Mouse (Mus musculus) kidney, adult 8-10 months (tissue): Measurements from ENCODE around the gene Cadps.
A peak's percentile ranks its signal among the peaks of the same experiment; 100 is the strongest.

Experiments used
- DNase-seq, 2 experiments: peaks; one replicate each; pipeline ENCODE4 v3.0.0; 2022

Gene Cadps

GRCm38 (mm10) chr14:12722452-12723194 lies 100.3 kb downstream of the Cadps start:
- DNase-seq, result no peak

GRCm38 (mm10) chr14:12718766-12719165 lies 104.1 kb downstream of the Cadps start:
- DNase-seq, result no peak

GRCm38 (mm10) chr14:12715906-12716659 lies 106.8 kb downstream of the Cadps start:
- DNase-seq, result no peak

- no peak for DNase-seq
Measured at GRCm38 (mm10) chr14:12707395-12707794, 115.5 kb downstream of the Cadps start.

- DNase-seq, result no peak
Measured at GRCm38 (mm10) chr14:12704461-12704860, 118.4 kb downstream of the Cadps start.

- DNase-seq, result no peak
Measured at GRCm38 (mm10) chr14:12690201-12690600, 132.7 kb downstream of the Cadps start.

- no peak for DNase-seq
Measured at GRCm38 (mm10) chr14:12685015-12685414, 137.9 kb downstream of the Cadps start.

GRCm38 (mm10) chr14:12680819-12681638 lies 141.8 kb downstream of the Cadps start:
- no peak for DNase-seq

- DNase-seq, result no peak
Measured at GRCm38 (mm10) chr14:12661430-12661829, 161.4 kb downstream of the Cadps start.

GRCm38 (mm10) chr14:12657351-12657750 lies 165.5 kb downstream of the Cadps start:
- no peak for DNase-seq

- no peak for DNase-seq
Measured at GRCm38 (mm10) chr14:12642868-12643512, 179.9 kb downstream of the Cadps start.

GRCm38 (mm10) chr14:12638762-12639161 lies 184.1 kb downstream of the Cadps start:
- DNase-seq, result no peak

GRCm38 (mm10) chr14:12637121-12637754 lies 185.6 kb downstream of the Cadps start:
- DNase-seq, result no peak

- DNase-seq, result peak in 1 of 2 experiments; percentile 7
Measured at GRCm38 (mm10) chr14:12624256-12625130, 198.4 kb downstream of the Cadps start.

- no peak for DNase-seq
Measured at GRCm38 (mm10) chr14:12607025-12607424, 215.9 kb downstream of the Cadps start.

- DNase-seq, result no peak
Measured at GRCm38 (mm10) chr14:12606202-12606601, 216.7 kb downstream of the Cadps start.

- DNase-seq, result no peak
Measured at GRCm38 (mm10) chr14:12602080-12602479, 220.8 kb downstream of the Cadps start.

GRCm38 (mm10) chr14:12595326-12595725 lies 227.6 kb downstream of the Cadps start:
- no peak for DNase-seq

GRCm38 (mm10) chr14:12592472-12593075 lies 230.3 kb downstream of the Cadps start:
- no peak for DNase-seq

- DNase-seq, result no peak
Measured at GRCm38 (mm10) chr14:12591829-12592228, 231.1 kb downstream of the Cadps start.

- DNase-seq, result no peak
Measured at GRCm38 (mm10) chr14:12583536-12583935, 239.3 kb downstream of the Cadps start.
